Mouse (Mus musculus) heart, postnatal 10 days (tissue): ENCODE measurements around the gene Htr5a. TPM values are rescaled to one million over a fixed set of nuclear protein-coding genes. Genes with fewer than 3 reads are reported as not detected.
A peak's percentile ranks its signal among the peaks of the same experiment; 100 is the strongest.

ENCODE experiments used
- DNase-seq, 2 experiments: peaks; one replicate each; pipeline ENCODE4 v3.0.0; 2021
- intact Hi-C: fragments of 180-260 bp; cut with DNase I; formaldehyde crosslinking; loops from one replicate; pipeline ENCODE4 v1.15.1; 2025
- total RNA-seq, 2 experiments: library from RNA; stranded (reverse); gene quantifications; 2 replicates each; pipeline ENCODE4 v1.2.3; 2021

Htr5a gene
- not detected for total RNA-seq

DNA sequence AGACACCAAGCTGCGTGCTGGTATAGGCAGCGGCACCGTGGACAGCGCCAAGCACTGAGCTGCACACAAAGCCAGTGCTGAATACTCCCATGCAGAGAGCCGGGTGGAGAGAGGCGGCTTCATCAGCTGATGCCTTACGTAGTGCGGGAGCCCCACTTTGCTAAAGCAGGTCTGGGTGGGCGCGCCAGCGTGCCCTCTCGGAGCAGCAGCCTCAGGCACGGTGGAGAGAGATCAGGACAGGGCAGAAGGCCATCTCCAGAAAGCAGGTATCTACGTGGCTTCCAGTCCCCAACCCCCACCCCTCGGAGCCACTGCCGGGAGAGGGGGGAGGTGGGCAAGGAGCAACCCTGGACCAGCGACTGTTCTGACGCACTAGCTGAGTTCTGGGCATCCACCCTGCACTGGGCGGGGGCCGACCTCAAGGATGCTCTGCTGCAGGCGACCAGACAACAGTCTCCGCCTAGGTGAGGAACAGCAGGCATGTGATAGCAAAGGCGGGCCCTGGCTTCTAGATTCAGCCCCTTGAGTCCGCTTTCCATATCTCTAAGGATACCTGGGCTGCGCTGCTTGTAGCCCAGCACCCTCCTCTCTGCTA is at the start of gene Htr5a:
TSS of gene Htr5a (plus strand) at position 449 of the 595 bp plus-strand sequence.
- intact Hi-C loops, result no loop called here
- peak; percentile 15 to 35 for DNase-seq

GRCm38 (mm10) chr5:27792173-27792470 is 49.8 kb upstream of the Htr5a start:
- DNase-seq, result no peak
- intact Hi-C loops, result loop anchor here (5.0 kb wide), 1 partner anchor 300 kb away; no protein-coding TSS in a partner anchor

DNA sequence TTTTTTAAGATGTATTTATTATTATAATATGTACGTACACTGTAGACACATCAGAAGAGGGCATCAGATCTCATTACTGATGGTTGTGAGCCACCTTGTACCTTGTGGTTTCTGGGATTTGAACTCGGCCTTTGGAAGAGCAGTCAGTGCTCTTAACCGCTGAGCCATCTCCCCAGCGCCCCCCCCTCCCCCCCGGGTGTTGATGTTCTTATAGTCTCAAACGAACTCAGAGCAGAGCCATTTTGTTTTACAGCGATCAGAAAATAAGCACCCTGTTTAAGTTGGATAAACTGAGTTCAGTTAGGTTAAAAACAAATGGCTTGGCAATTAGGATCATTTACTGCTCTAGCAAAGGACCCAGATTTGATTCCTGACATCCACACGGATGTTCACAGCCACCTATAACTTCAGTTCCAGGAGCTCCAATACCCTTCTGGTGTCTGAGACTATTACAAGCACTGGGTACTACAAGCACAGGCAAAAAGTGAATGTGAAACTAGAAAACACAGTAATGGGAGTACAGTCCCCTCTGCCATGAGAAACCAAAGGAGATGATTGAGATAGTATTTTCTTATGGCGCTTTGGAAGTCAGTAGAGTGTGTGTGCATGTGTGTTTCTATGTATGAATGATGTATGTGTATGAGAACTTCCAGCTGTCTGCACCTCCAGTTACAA is 49.3 kb upstream of the Htr5a start:
- intact Hi-C loops, result loop anchor here (5.0 kb wide), 1 partner anchor 300 kb away; no protein-coding TSS in a partner anchor
- no peak for DNase-seq

- peak; percentile 67 to 77 for DNase-seq
- intact Hi-C loops, result loop anchor here (5.0 kb wide), 1 partner anchor 298 kb away; no protein-coding TSS in a partner anchor
Measured at GRCm38 (mm10) chr5:27793923-27794322, 48.0 kb upstream of the Htr5a start.

DNA sequence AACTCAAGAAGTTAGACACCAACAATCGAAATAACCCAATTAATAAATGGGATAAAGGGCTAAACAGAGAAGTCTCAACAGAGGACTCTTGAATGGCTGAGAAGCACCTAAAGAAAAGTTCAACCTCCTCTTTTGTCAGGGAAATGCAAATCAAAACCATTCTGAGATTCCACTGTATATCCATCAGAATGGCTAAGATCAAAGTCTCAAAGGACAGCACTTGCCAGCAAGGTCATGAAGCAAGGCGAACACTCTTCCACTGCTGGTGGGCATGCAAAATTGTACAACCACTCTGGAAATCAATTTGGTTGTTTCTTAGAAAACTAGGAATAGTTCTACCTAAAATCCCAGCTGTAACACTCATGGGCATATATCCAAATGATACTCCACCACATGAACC is 27.7 kb upstream of the Htr5a start:
- intact Hi-C loops, result no loop called here
- no peak for DNase-seq

DNA sequence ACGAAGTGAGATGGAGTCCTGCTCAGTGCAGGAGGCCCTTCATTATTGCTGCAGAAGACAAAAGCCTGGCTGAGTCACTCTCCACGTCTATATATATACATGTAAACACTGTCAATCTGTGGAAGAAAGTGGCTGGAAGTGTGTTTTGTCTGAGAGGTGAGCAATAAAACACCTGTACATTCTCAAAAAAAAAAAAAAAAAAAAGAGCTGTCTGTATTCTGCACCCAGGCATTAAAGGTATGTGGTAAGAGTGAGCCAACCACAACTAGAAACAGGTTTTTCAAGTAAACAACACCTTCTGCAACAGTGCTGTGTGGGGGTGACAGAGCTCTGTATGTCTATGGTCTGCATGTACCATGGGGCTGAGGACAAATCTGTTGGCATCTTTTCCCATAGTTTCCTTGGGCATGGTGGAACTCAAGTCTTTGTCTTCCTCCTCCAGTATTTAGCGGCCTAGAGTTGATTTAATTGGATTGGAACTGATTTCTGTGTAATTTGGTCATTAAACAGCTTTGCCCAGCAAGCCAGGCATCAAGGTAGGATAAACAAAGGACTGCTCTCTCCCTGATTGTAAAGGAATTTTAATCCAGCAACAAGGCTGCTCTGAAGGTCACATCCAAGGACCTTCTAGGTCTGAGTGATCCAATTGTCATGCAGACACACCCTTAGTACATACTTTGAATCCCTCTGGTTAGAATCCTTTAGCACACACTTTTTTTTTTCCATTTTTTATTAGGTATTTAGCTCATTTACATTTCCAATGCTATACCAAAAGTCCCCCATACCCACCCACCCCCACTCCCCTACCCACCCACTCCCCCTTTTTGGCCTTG is 22.9 kb upstream of the Htr5a start:
- intact Hi-C loops, result no loop called here
- DNase-seq, result no peak

GRCm38 (mm10) chr5:27821161-27821560 is 20.8 kb upstream of the Htr5a start:
- peak in 1 of 2 experiments; percentile 2 for DNase-seq
- intact Hi-C loops, result no loop called here

GRCm38 (mm10) chr5:27827971-27828370 is 14.0 kb upstream of the Htr5a start:
- DNase-seq, result no peak
- intact Hi-C loops, result no loop called here

- no peak for DNase-seq
- intact Hi-C loops, result no loop called here
Measured at GRCm38 (mm10) chr5:27835096-27835495, 6.9 kb upstream of the Htr5a start.

DNA sequence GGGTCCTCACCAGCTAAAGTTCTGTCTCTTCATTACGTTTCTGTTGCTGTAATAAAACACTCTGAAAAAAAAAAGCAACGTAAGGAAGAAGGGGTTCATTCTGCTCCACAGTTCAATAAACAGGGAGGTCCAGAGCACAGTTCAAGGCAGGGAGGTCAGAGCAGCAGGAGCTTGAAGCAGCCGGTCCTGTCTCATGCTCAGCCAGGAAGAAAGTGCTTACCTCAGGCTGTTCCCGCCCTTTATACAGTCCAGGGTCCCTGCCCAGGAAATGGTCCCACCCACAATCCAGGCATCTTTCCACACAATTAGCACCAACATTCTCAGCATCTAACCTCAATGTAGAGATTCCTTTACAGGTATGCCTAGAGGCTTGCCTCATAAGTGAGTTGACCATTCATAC is 3.9 kb upstream of the Htr5a start:
- intact Hi-C loops, result no loop called here
- no peak for DNase-seq

- no peak for DNase-seq
- intact Hi-C loops, result no loop called here
Measured at GRCm38 (mm10) chr5:27842671-27843320, 847 bp downstream of the Htr5a start.

DNA sequence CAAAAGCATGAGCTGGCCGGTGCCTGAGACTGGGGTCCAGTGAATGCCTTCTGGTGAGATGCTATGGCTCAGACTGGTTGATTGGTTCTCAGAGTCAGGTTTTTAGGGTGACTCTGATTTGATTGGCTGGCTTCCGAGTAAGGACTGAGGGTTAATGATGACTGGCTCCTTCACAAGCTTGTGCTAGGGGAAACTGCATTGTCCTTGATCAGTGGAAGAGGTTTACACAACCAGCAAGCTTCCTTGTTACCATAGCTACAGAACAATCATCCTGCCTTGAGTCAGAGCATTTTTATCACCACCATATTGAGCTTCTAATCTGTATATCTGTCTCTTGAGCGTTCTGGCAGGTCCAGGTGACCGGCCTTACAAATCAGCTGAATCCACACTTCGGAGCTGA is 5.0 kb downstream of the Htr5a start:
- no peak for DNase-seq
- intact Hi-C loops, result no loop called here

GRCm38 (mm10) chr5:27854290-27854689 is 12.3 kb downstream of the Htr5a start:
- DNase-seq, result peak in 1 of 2 experiments; percentile 16
- intact Hi-C loops, result loop anchor here (1.0 kb wide), 1 partner anchor 240 kb away; no protein-coding TSS in a partner anchor

DNA sequence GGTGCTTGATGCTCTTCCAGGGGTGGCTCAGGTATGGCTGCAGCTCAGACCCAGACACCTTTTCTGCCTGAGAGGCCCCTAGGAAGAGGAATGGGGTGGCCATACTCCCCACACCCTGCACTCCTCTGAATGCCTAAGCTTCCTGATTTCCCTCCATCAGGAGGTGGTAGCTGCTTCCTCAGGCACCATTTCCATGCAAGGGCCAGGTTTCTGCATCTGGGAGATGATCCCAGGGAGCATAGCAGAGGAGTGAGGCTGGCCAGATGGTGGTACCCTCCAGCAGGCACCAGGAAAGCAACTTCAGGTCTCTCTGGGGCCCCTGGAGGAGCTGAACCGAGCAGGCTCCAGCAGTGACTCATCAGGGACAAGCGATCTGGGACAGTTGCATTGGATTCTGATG is 13.8 kb downstream of the Htr5a start:
- intact Hi-C loops, result no loop called here

DNA sequence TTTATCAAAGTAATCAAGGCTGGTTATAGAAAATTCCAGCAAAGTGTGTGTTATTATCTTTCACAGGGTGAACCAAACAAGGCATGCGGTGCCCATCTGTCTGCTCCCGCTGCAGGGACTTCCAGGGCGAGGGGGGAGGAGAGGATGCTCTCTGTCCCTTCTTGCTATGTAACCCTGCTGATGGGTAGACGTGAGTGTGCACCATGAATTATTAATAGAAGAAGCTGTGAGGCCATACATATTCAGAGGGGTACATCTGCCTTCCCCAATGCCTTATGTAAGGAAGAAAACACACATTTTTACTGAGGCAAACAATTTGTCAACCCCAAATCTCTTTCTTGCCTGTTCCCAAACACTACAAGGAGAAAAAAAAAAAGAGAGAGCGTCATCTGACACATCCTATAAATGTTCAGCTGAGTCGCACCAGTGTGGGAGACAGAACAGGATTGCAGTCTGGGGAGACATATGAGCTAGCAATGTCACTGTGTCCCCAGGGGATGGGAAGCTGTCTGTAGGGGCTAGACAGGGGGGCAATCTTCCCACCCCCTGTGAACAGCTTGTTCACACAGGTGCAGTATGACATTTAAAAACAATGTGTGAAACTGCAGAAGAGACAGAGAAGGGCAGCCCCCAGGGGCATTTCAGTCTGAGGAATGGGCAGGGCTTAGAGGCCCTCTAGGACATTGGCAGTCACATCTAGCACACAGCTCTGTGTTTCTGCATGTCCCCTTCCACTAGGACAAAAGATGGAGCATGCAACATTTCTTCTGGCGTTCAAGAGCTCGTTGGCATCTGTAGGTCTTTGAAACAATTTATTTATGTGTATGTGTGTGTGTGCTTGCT is 31.5 kb downstream of the Htr5a start:
- no peak for DNase-seq
- intact Hi-C loops, result no loop called here

More for the DNA sequence above, 13.8 kb downstream of the Htr5a start:
- no peak for DNase-seq

GRCm38 (mm10) chr5:27874211-27874610 is 32.3 kb downstream of the Htr5a start:
- DNase-seq, result no peak
- intact Hi-C loops, result no loop called here

- intact Hi-C loops, result no loop called here
- no peak for DNase-seq
Measured at GRCm38 (mm10) chr5:27875341-27876105, 33.6 kb downstream of the Htr5a start.

DNA sequence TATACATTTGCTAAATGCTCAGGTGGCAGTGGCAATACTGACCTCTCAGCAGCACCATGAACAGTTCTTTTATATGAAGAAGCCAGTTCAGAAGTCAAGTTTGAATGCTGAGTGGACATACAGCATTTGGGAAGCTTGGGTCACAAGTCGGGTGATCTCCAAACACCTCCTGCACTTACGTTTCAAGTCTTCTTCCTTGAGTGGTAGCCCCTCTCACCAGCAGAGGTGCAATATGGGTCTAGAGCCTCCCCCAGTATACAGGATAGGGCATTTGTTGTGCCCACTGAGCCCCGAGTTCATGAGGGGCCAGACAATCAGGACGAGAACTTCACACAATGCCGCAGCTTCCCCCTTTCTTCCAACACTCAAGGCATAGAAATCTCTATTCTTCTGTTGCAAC is 36.4 kb downstream of the Htr5a start:
- intact Hi-C loops, result no loop called here
- DNase-seq, result no peak

- intact Hi-C loops, result no loop called here
- DNase-seq, result no peak
Measured at GRCm38 (mm10) chr5:27879726-27880125, 37.8 kb downstream of the Htr5a start.
